Mouse (Mus musculus): ENCODE measurements around the gene Olfr354. TPM values are rescaled to one million over a fixed set of nuclear protein-coding genes. Genes with fewer than 3 reads are reported as not detected.

Olfr354 gene
- polyA plus RNA-seq (2015; fragmentation: Nextera tagmentation; extraction: Ambion mirVana) = not detected in 2 replicates

DNA sequence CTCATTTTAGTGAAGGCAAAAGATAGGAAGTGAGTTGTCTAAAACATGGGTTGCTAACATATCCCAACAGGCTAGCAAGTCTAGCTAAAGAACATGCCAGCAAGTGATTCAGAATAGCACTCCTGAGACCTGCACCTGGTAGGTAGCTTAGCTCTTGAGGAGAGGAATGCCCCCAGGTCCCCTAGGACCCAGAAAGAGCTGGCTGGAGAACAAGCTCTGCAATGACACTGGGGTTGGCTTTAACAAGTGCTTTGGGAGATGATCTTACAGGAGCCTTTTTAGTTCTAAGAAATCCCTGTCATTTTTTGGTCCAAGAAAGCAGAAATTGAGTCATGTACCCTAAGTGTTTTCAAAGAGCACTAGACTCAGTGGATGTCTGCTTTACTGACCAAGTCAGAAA lies at the start of gene Olfr354:
Gene Olfr354, plus strand, starts transcription at position 301 of the 400 bp plus-strand sequence.
- no peak within 1 kb of the TSS for H3K4me3 ChIP-seq (replicated peaks)
- ATAC-seq (ENCODE audit: insufficient read depth) = no peak

DNA sequence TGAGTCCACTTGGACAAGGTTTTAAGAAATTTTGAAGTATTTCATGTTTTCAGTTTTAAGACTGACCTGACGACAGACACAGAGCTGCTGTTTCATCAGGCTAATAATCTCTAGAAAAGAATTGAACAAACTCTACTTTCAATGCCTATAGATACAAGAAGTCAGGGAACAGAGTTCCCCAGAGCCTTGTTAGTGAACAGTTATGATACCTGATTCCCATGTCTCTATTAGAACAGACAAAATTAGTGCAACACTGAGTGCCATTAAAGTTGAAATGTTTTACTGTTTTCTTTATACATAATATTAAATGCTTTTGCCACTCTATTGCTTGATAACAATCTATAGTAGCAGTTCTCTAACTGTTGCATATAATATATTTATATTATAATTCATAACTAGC lies 42.9 kb upstream of the Olfr354 start, which contains the start of gene Olfr351:
Gene Olfr351, minus strand, starts transcription at position 101 of the 400 bp plus-strand sequence.
- Histone ChIP-seq H3K27me3 (no peaks in the 10 kb centered on the region), H3K4me1 (replicated peaks) (no peaks in the 10 kb centered on the region), H3K36me3 (replicated peaks) (no peaks in the 10 kb centered on the region), H3K4me3 (replicated peaks) (no peak within 1 kb of the TSS), H3K9me3 (replicated peaks) (no peaks in the 10 kb centered on the region), H3K4me2 (no peak within 1 kb of the TSS), H3K27ac (replicated peaks) (no peak within 1 kb of the TSS), H3K9ac (no peak within 1 kb of the TSS)
- 55% methylated on average over 1 of the region's 1 CpGs for WGBS (ENCODE audit: insufficient replicate concordance)
- ATAC-seq (ENCODE audit: insufficient read depth) = no peak

More for the DNA sequence above, at the start of gene Olfr354:
- H3K4me1 ChIP-seq (replicated peaks) = no peaks in the 10 kb centered on the region
- H3K9ac ChIP-seq = no peak within 1 kb of the TSS
- no peak within 1 kb of the TSS for H3K4me2 ChIP-seq
- H3K9me3 ChIP-seq (replicated peaks) = no peaks in the 10 kb centered on the region
- no peaks in the 10 kb centered on the region for H3K27me3 ChIP-seq
- no peak within 1 kb of the TSS for H3K27ac ChIP-seq (replicated peaks)
- H3K36me3 ChIP-seq (replicated peaks) = no peaks in the 10 kb centered on the region

DNA sequence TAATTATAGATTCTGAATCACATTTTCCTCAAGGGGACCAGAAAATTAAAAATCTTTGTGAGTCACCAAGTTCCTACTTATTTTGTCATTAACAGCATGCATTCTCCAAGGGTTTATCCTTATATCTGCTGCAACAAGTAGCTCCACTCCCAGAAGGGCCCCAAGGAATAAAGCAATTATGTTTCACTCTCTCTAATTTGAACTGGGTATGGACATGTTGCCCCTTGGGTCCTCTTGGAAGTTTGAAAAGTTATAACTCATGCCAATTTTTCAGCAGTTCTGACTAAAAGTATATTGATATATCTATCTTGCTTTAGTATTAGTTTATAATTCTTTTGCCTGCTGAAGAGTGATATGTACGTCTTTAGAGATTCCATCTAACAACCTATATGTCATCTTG lies 37.3 kb upstream of the Olfr354 start, which contains the start of gene Olfr352:
Gene Olfr352, plus strand, starts transcription at position 301 of the 400 bp plus-strand sequence.
- H3K27ac ChIP-seq (replicated peaks) = no peak within 1 kb of the TSS
- no peak for ATAC-seq (ENCODE audit: insufficient read depth)

DNA sequence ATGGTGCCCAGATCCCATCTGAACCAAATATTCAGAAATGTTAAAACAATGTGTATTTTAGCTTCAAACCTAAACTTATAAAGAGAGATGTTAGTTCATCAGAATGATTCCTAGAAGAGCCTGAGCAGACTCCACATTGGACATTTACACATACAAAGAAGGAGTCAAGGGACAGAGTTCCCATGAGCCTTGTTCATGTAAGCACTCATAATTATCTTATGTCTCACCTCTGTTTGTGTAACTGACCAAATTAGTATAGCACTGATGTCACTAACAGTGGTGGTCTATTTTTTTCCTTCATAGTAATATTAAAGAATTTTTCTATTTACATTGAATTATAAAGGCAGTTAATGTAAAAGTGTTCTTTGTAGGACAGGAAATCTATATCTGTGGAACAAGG lies 12.6 kb upstream of the Olfr354 start, which contains the start of gene Olfr353:
Gene Olfr353, minus strand, starts transcription at position 101 of the 400 bp plus-strand sequence.
- H3K4me1 ChIP-seq (replicated peaks) = no peaks in the 10 kb centered on the region
- H3K27me3 ChIP-seq = no peaks in the 10 kb centered on the region
- H3K4me2 ChIP-seq = no peak within 1 kb of the TSS
- no peak within 1 kb of the TSS for H3K4me3 ChIP-seq (replicated peaks)
- no peaks in the 10 kb centered on the region for H3K9me3 ChIP-seq (replicated peaks)
- no peak within 1 kb of the TSS for H3K9ac ChIP-seq
- no peak within 1 kb of the TSS for H3K27ac ChIP-seq (replicated peaks)
- ATAC-seq (ENCODE audit: insufficient read depth) = no peak
- no peaks in the 10 kb centered on the region for H3K36me3 ChIP-seq (replicated peaks)

More for the DNA sequence above, 37.3 kb upstream of the Olfr354 start, which contains the start of gene Olfr352:
- Histone ChIP-seq H3K9me3 (replicated peaks) (no peaks in the 10 kb centered on the region), H3K36me3 (replicated peaks) (no peaks in the 10 kb centered on the region), H3K4me1 (replicated peaks) (no peaks in the 10 kb centered on the region), H3K27me3 (no peaks in the 10 kb centered on the region), H3K4me2 (no peak within 1 kb of the TSS), H3K9ac (no peak within 1 kb of the TSS), H3K4me3 (replicated peaks) (no peak within 1 kb of the TSS)
- 54% methylated on average over 1 of the region's 1 CpGs for WGBS (ENCODE audit: insufficient replicate concordance)

DNA sequence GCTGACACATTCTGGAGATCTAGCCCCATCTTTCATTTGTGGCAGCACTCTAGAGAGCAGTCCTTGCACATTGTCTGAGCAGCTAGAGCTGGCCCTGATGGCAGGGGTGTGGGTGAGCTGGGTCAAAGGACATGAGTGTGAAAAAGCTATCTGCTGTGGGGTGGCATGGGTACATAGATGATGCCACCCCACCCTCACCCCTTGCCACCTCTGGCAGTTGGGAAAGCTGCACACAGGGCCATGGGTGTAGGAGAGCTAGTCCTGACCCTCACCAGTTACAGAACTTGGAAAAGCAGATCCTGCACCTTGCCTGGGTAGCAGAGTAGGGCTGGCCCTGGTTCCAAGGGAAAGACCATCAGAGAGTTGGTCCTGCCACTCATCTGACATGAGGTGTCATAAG lies 8.4 kb upstream of the Olfr354 start:
- H3K27ac ChIP-seq (replicated peaks) = no peak overlapping the region
- H3K4me1 ChIP-seq (replicated peaks) = no peaks in the 10 kb centered on the region
- no peaks in the 10 kb centered on the region for H3K27me3 ChIP-seq
- H3K36me3 ChIP-seq (replicated peaks) = no peaks in the 10 kb centered on the region
- H3K4me2 ChIP-seq = no peak overlapping the region
- H3K9me3 ChIP-seq (replicated peaks) = no peaks in the 10 kb centered on the region
- H3K9ac ChIP-seq = no peak overlapping the region
- no peak for ATAC-seq (ENCODE audit: insufficient read depth)
- no peak overlapping the region for H3K4me3 ChIP-seq (replicated peaks)

DNA sequence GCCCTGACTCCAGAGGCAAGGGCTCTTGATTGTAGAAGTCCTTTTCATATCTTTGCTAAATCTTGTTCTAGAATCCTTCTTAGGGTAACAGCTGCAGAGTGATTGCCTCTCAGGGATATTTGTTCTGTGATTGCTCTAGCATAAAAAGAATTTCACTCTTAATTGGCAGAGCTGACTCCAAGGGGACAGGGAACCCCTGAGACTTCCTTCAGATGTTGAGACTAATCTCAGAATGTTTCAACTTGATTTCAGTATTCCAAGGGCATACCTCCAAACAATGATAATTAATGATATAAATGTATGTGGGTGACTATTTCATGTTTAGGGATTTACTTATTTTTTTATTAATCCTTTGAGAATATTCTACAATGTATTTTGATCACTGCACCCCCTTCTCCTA lies 23.3 kb downstream of the Olfr354 start, which contains the start of gene Olfr355:
Gene Olfr355, minus strand, starts transcription at position 101 of the 400 bp plus-strand sequence.
- no peak within 1 kb of the TSS for H3K4me3 ChIP-seq (replicated peaks)
- H3K4me1 ChIP-seq (replicated peaks) = no peaks in the 10 kb centered on the region
- no peak within 1 kb of the TSS for H3K9ac ChIP-seq
- no peaks in the 10 kb centered on the region for H3K27me3 ChIP-seq
- ATAC-seq (ENCODE audit: insufficient read depth) = no peak
- no peak within 1 kb of the TSS for H3K4me2 ChIP-seq
- no peak within 1 kb of the TSS for H3K27ac ChIP-seq (replicated peaks)
- no peaks in the 10 kb centered on the region for H3K9me3 ChIP-seq (replicated peaks)
- H3K36me3 ChIP-seq (replicated peaks) = no peaks in the 10 kb centered on the region

DNA sequence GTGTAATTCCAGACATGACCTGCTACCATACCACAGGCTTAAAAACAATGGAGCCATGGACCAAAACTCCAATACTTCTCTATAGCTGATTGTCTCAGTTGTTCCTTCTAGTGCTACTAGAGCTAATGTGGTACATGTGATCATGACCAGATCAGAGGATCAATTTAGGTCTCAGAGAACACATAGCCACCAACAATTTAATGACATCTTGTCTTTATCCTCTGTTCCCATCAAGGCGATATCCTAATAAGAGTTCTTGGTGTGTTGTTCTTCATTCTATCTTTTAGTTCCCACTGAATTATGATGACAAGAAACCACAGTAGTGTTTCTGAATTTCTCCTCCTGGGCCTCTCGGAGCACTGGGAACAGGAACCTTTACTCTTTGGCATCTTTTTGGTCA lies 31.3 kb downstream of the Olfr354 start, which contains the start of gene Olfr356:
Gene Olfr356, plus strand, starts transcription at position 301 of the 400 bp plus-strand sequence.
- Histone ChIP-seq H3K36me3 (replicated peaks) (no peaks in the 10 kb centered on the region), H3K27me3 (no peaks in the 10 kb centered on the region), H3K9ac (no peak within 1 kb of the TSS), H3K9me3 (replicated peaks) (no peaks in the 10 kb centered on the region), H3K4me1 (replicated peaks) (no peaks in the 10 kb centered on the region), H3K4me2 (no peak within 1 kb of the TSS), H3K27ac (replicated peaks) (no peak within 1 kb of the TSS), H3K4me3 (replicated peaks) (no peak within 1 kb of the TSS)
- 53% methylated on average over 2 of the region's 2 CpGs for WGBS (ENCODE audit: insufficient replicate concordance)
- no peak for ATAC-seq (ENCODE audit: insufficient read depth)

Other genes starting within 250 kb of the Olfr354 start
- gene Olfr346, start 219.9 kb upstream of the Olfr354 start, polyA plus RNA-seq (2015; fragmentation: Nextera tagmentation; extraction: Ambion mirVana) = not detected in 2 replicates
- not detected in 2 replicates for gene Olfr347, start 173.8 kb upstream of the Olfr354 start, polyA plus RNA-seq (2015; fragmentation: Nextera tagmentation; extraction: Ambion mirVana)
- gene Olfr348, start 121.4 kb upstream of the Olfr354 start, polyA plus RNA-seq (2015; fragmentation: Nextera tagmentation; extraction: Ambion mirVana) = not detected in 2 replicates
- gene Olfr50, start 115.1 kb upstream of the Olfr354 start, polyA plus RNA-seq (2015; fragmentation: Nextera tagmentation; extraction: Ambion mirVana) = not detected in 2 replicates
- gene Olfr3, start 88.6 kb upstream of the Olfr354 start, polyA plus RNA-seq (2015; fragmentation: Nextera tagmentation; extraction: Ambion mirVana) = not detected in 2 replicates
- gene Olfr350, start 59.4 kb upstream of the Olfr354 start, polyA plus RNA-seq (2015; fragmentation: Nextera tagmentation; extraction: Ambion mirVana) = not detected in 2 replicates
- not detected in 2 replicates for gene Olfr351, start 43.0 kb upstream of the Olfr354 start, polyA plus RNA-seq (2015; fragmentation: Nextera tagmentation; extraction: Ambion mirVana)
- not detected in 2 replicates for gene Olfr352, start 37.2 kb upstream of the Olfr354 start, polyA plus RNA-seq (2015; fragmentation: Nextera tagmentation; extraction: Ambion mirVana)
- gene Olfr353, start 12.7 kb upstream of the Olfr354 start, polyA plus RNA-seq (2015; fragmentation: Nextera tagmentation; extraction: Ambion mirVana) = not detected in 2 replicates
- not detected in 2 replicates for gene Olfr355, start 23.2 kb downstream of the Olfr354 start, polyA plus RNA-seq (2015; fragmentation: Nextera tagmentation; extraction: Ambion mirVana)
- not detected in 2 replicates for gene Olfr356, start 31.4 kb downstream of the Olfr354 start, polyA plus RNA-seq (2015; fragmentation: Nextera tagmentation; extraction: Ambion mirVana)
- gene Olfr357, start 88.1 kb downstream of the Olfr354 start, polyA plus RNA-seq (2015; fragmentation: Nextera tagmentation; extraction: Ambion mirVana) = not detected in 2 replicates
- gene Olfr358, start 103.7 kb downstream of the Olfr354 start, polyA plus RNA-seq (2015; fragmentation: Nextera tagmentation; extraction: Ambion mirVana) = not detected in 2 replicates
- gene Olfr360, start 160.1 kb downstream of the Olfr354 start, polyA plus RNA-seq (2015; fragmentation: Nextera tagmentation; extraction: Ambion mirVana) = not detected in 2 replicates
- gene Olfr361, start 183.6 kb downstream of the Olfr354 start, polyA plus RNA-seq (2015; fragmentation: Nextera tagmentation; extraction: Ambion mirVana) = not detected in 2 replicates
- gene Olfr362, start 212.2 kb downstream of the Olfr354 start, polyA plus RNA-seq (2015; fragmentation: Nextera tagmentation; extraction: Ambion mirVana) = not detected in 2 replicates
- gene Olfr364-ps1, start 233.6 kb downstream of the Olfr354 start, polyA plus RNA-seq (2015; fragmentation: Nextera tagmentation; extraction: Ambion mirVana) = not detected in 2 replicates

All from liver, embryonic 15.5 days (tissue).